Mouse (Mus musculus) heart, embryonic 15.5 days (tissue): Measurements from ENCODE around the gene Myo1f. TPM values are rescaled to one million over a fixed set of nuclear protein-coding genes. Genes with fewer than 3 reads are reported as not detected.
A peak's percentile ranks its signal among the peaks of the same experiment; 100 is the strongest.

Experiments used
- ATAC-seq: fragments of 200-750 bp; cut with Nextera tagmentation; replicated peaks from 2 replicates; pipeline ENCODE4 v1.8.0; 2017; ENCODE audit warnings: low read depth, moderate TSS enrichment; ENCODE audit not compliant: insufficient number of reproducible peaks, insufficient read depth, low FRiP score
- H3K27ac ChIP-seq: fragments of 300-500 bp; sonication (generic); 2 replicates; pipeline ENCODE4 v1.5.1; 2015; ENCODE audit warnings: mild to moderate bottlenecking, inconsistent platforms
- H3K27me3 ChIP-seq: fragments of 300-500 bp; sonication (generic); 2 replicates; pipeline ENCODE4 v1.6.1; 2015; ENCODE audit warnings: inconsistent platforms
- H3K36me3 ChIP-seq: fragments of 300-500 bp; sonication (generic); 2 replicates; pipeline ENCODE4 v1.6.1; 2015; ENCODE audit warnings: mild to moderate bottlenecking, inconsistent platforms
- H3K4me1 ChIP-seq: fragments of 300-500 bp; sonication (generic); replicated peaks from 2 replicates; pipeline ENCODE4 v1.6.1; 2015; ENCODE audit warnings: inconsistent platforms
- H3K4me2 ChIP-seq: fragments of 300-500 bp; sonication (generic); 2 replicates; pipeline ENCODE4 v1.6.1; 2015; ENCODE audit warnings: inconsistent platforms, mild to moderate bottlenecking, moderate library complexity
- H3K4me3 ChIP-seq: fragments of 300-500 bp; sonication (generic); 2 replicates; pipeline ENCODE4 v1.5.1; 2015; ENCODE audit warnings: mild to moderate bottlenecking, inconsistent platforms
- H3K9ac ChIP-seq: fragments of 300-500 bp; sonication (generic); 2 replicates; pipeline ENCODE4 v1.6.1; 2015; ENCODE audit warnings: mild to moderate bottlenecking, inconsistent platforms
- H3K9me3 ChIP-seq: fragments of 300-500 bp; sonication (generic); replicated peaks from 2 replicates; pipeline ENCODE4 v1.6.1; 2016; ENCODE audit warnings: inconsistent platforms
- WGBS: fragments of 180-500 bp; shearing (Covaris S2); methylation state at CpG from one replicate; pipeline ENCODE4 v1.1.7; 2015; ENCODE audit warnings: mixed read lengths; 5-methylcytosine and 5-hydroxymethylcytosine counted together
- polyA plus RNA-seq: library from polyadenylated mRNA; unstranded; fragments of >200 nt; fragmentation: Nextera tagmentation; extraction: Ambion mirVana; gene quantifications from 2 replicates; pipeline ENCODE4 v1.2.1, GENCODE M21; 2015

Gene Myo1f
- polyA plus RNA-seq, 1 experiment from 2014 or later = 2.0 TPM

- peak overlapping the region; percentile 81 for H3K9ac ChIP-seq
- peak overlapping the region; percentile 69 for H3K4me2 ChIP-seq
- peak overlapping the region; percentile 81 for H3K4me3 ChIP-seq
- H3K4me1 ChIP-seq = peaks cover 25% of the 10 kb centered on the region
- ATAC-seq = 0 out of 2 replicates have a peak, but pooled peaks have one; percentile 8
- H3K36me3 ChIP-seq = peaks cover 12% of the 10 kb centered on the region; the same call in 1 of the 2 replicates
- H3K27ac ChIP-seq = peak overlapping the region; percentile 99
- H3K27me3 ChIP-seq = no peaks in the 10 kb centered on the region
- H3K9me3 ChIP-seq = no peaks in the 10 kb centered on the region
- WGBS = 48% methylated on average over 12 of the region's 12 CpGs
These were observed 74.1 kb downstream of the Myo1f start for GRCm38 (mm10) chr17:33629487-33630125.

GRCm38 (mm10) chr17:33630171-33630895, 74.8 kb downstream of the Myo1f start:
- Histone ChIP-seq H3K36me3 (peaks cover 12% of the 10 kb centered on the region; the same call in 1 of the 2 replicates), H3K27ac (no peak overlapping the region), H3K9ac (no peak overlapping the region), H3K4me1 (peaks cover 25% of the 10 kb centered on the region), H3K27me3 (no peaks in the 10 kb centered on the region), H3K4me3 (no peak overlapping the region), H3K4me2 (peak overlapping the region; percentile 69), H3K9me3 (no peaks in the 10 kb centered on the region)
- ATAC-seq = no peak
- 76% methylated on average over 13 of the region's 13 CpGs for WGBS

- H3K9me3 ChIP-seq = no peaks in the 10 kb centered on the region
- peaks cover 25% of the 10 kb centered on the region for H3K4me1 ChIP-seq
- WGBS = 96% methylated on average over 9 of the region's 9 CpGs
- H3K9ac ChIP-seq = 0 out of 2 replicates have a peak overlapping the region, but pooled peaks have one; percentile 19
- H3K4me3 ChIP-seq = no peak overlapping the region
- no peak overlapping the region for H3K4me2 ChIP-seq
- H3K27me3 ChIP-seq = no peaks in the 10 kb centered on the region
- peaks cover 12% of the 10 kb centered on the region; the same call in 1 of the 2 replicates for H3K36me3 ChIP-seq
- H3K27ac ChIP-seq = no peak overlapping the region
- ATAC-seq = no peak
These were observed 75.7 kb downstream of the Myo1f start for GRCm38 (mm10) chr17:33631236-33631635.

- Histone ChIP-seq H3K4me1 (peaks cover 25% of the 10 kb centered on the region), H3K27me3 (no peaks in the 10 kb centered on the region), H3K36me3 (peaks cover 12% of the 10 kb centered on the region; the same call in 1 of the 2 replicates), H3K4me2 (no peak overlapping the region), H3K27ac (no peak overlapping the region), H3K9me3 (no peaks in the 10 kb centered on the region), H3K4me3 (no peak overlapping the region), H3K9ac (no peak overlapping the region)
- ATAC-seq = no peak
- 73% methylated on average over 5 of the region's 5 CpGs for WGBS
These were observed 76.3 kb downstream of the Myo1f start for GRCm38 (mm10) chr17:33631796-33632195.

GRCm38 (mm10) chr17:33637038-33637437, 81.5 kb downstream of the Myo1f start:
- Histone ChIP-seq H3K36me3 (no peaks in the 10 kb centered on the region), H3K9ac (no peak overlapping the region), H3K4me1 (no peaks in the 10 kb centered on the region), H3K27ac (no peak overlapping the region), H3K9me3 (no peaks in the 10 kb centered on the region), H3K4me3 (no peak overlapping the region), H3K27me3 (no peaks in the 10 kb centered on the region), H3K4me2 (no peak overlapping the region)
- 68% methylated on average over 2 of the region's 2 CpGs for WGBS
- no peak for ATAC-seq

GRCm38 (mm10) chr17:33637516-33638276, 82.2 kb downstream of the Myo1f start, which contains the start of gene Pram1:
Gene Pram1 (plus strand): TSS chr17:33638056.
- Histone ChIP-seq H3K9me3 (no peaks in the 10 kb centered on the region), H3K36me3 (no peaks in the 10 kb centered on the region), H3K4me3 (no peak within 1 kb of the TSS), H3K4me2 (no peak within 1 kb of the TSS), H3K27me3 (no peaks in the 10 kb centered on the region), H3K4me1 (no peaks in the 10 kb centered on the region), H3K27ac (no peak within 1 kb of the TSS), H3K9ac (no peak within 1 kb of the TSS)
- no peak for ATAC-seq
- WGBS = 90% methylated on average over 4 of the region's 4 CpGs

- Histone ChIP-seq H3K4me2 (no peak overlapping the region), H3K4me1 (no peaks in the 10 kb centered on the region), H3K36me3 (peaks cover 9% of the 10 kb centered on the region), H3K27me3 (no peaks in the 10 kb centered on the region), H3K9ac (no peak overlapping the region), H3K4me3 (no peak overlapping the region), H3K27ac (no peak overlapping the region), H3K9me3 (no peaks in the 10 kb centered on the region)
- 40% methylated on average over 6 of the region's 6 CpGs for WGBS
- no peak for ATAC-seq
These were observed 84.2 kb downstream of the Myo1f start for GRCm38 (mm10) chr17:33639743-33640142.

- no peak for ATAC-seq
- peaks cover 51% of the 10 kb centered on the region for H3K36me3 ChIP-seq
- no peaks in the 10 kb centered on the region for H3K4me1 ChIP-seq
- H3K9ac ChIP-seq = no peak overlapping the region
- H3K27me3 ChIP-seq = no peaks in the 10 kb centered on the region
- H3K9me3 ChIP-seq = no peaks in the 10 kb centered on the region
- H3K4me3 ChIP-seq = no peak overlapping the region
- 82% methylated on average over 4 of the region's 4 CpGs for WGBS
- H3K27ac ChIP-seq = no peak overlapping the region
- H3K4me2 ChIP-seq = no peak overlapping the region
These were observed 88.6 kb downstream of the Myo1f start for GRCm38 (mm10) chr17:33644068-33644467.

- WGBS = 88% methylated on average over 8 of the region's 8 CpGs
- Histone ChIP-seq H3K4me3 (no peak overlapping the region), H3K4me2 (no peak overlapping the region), H3K9ac (no peak overlapping the region), H3K9me3 (no peaks in the 10 kb centered on the region), H3K27me3 (no peaks in the 10 kb centered on the region), H3K36me3 (peaks cover 61% of the 10 kb centered on the region), H3K27ac (no peak overlapping the region), H3K4me1 (no peaks in the 10 kb centered on the region)
- ATAC-seq = no peak
These were observed 89.6 kb downstream of the Myo1f start for GRCm38 (mm10) chr17:33645073-33645472.

GRCm38 (mm10) chr17:33649781-33650475, 94.4 kb downstream of the Myo1f start:
- 99% methylated on average over 34 of the region's 34 CpGs for WGBS
- H3K27ac ChIP-seq = no peak overlapping the region
- H3K4me2 ChIP-seq = no peak overlapping the region
- peaks cover 93% of the 10 kb centered on the region for H3K36me3 ChIP-seq
- H3K9ac ChIP-seq = no peak overlapping the region
- no peaks in the 10 kb centered on the region for H3K9me3 ChIP-seq
- no peaks in the 10 kb centered on the region for H3K27me3 ChIP-seq
- no peak overlapping the region for H3K4me3 ChIP-seq
- no peaks in the 10 kb centered on the region for H3K4me1 ChIP-seq
- ATAC-seq = no peak; the same call in 1 of the 2 replicates
